Mouse (Mus musculus): ENCODE results near the gene Ccnb2.

- TF ChIP-seq POLR2A (IDR thresholded peaks at IDR 0.05; ENCODE audit: control insufficient read depth, extremely low read depth, insufficient read depth, low read length, poor library complexity), result no peak
- no peak for TF ChIP-seq CTCF (IDR thresholded peaks at IDR 0.05; ENCODE audit: borderline replicate concordance, control insufficient read depth, extremely low read depth, insufficient read depth, low read length, poor library complexity)
These were observed 36.9 kb downstream of the Ccnb2 start for GRCm38 (mm10) chr9:70384494-70384893.

Measured in thymus, adult 2 months (tissue).